Mouse (Mus musculus) liver, embryonic 14.5 days (tissue): ENCODE measurements around the gene C2cd2. TPM values are rescaled to one million over a fixed set of nuclear protein-coding genes. Genes with fewer than 3 reads are reported as not detected.

Source experiments
- ATAC-seq: fragments of 200-750 bp; cut with Nextera tagmentation; 2 replicates; pipeline ENCODE4 v1.8.0; 2017; ENCODE audit warnings: moderate number of reproducible peaks, mild to moderate bottlenecking, moderate library complexity; ENCODE audit not compliant: insufficient read depth
- DNase-seq, 3 experiments: peaks; one replicate each; pipeline ENCODE4 v3.0.0-alpha.2; 2012 to 2013; ENCODE audit warnings: low read depth in 3 of 3, low spot score in 3 of 3
- H3K27ac ChIP-seq: fragments of 300-500 bp; sonication (generic); 2 replicates; pipeline ENCODE4 v1.5.1; 2014; ENCODE audit warnings: moderate library complexity, mild to moderate bottlenecking, control low read depth, inconsistent platforms
- H3K27me3 ChIP-seq: fragments of 300-500 bp; sonication (generic); 2 replicates; pipeline ENCODE4 v1.6.1; 2014; ENCODE audit warnings: mild to moderate bottlenecking, low read length, moderate library complexity; ENCODE audit not compliant: control insufficient read depth, insufficient read depth
- H3K36me3 ChIP-seq: fragments of 300-500 bp; sonication (generic); replicated peaks from 2 replicates; pipeline ENCODE4 v1.6.1; 2014; ENCODE audit warnings: low read depth; ENCODE audit not compliant: control insufficient read depth, insufficient read depth
- H3K4me1 ChIP-seq, 2 experiments: fragments of 200-500 bp in 1 of 2; fragments of 300-500 bp in 1 of 2; sonication (generic) in 1 of 2; replicated peaks; 2 replicates each; pipeline ENCODE4 v1.6.1; 2012 to 2014; ENCODE audit warnings: antibody characterized with exemption in 1 of 2, inconsistent platforms in 1 of 2, low read length in 1 of 2; ENCODE audit not compliant: control insufficient read depth in 2 of 2, insufficient read depth in 2 of 2
- H3K4me2 ChIP-seq: fragments of 300-500 bp; sonication (generic); 2 replicates; pipeline ENCODE4 v1.6.1; 2014; ENCODE audit warnings: low read depth, mild to moderate bottlenecking, control low read depth, moderate library complexity
- H3K4me3 ChIP-seq, 2 experiments: fragments of 200-500 bp in 1 of 2; fragments of 300-500 bp in 1 of 2; sonication (generic) in 1 of 2; 2 replicates each; pipeline ENCODE4 v1.5.1; 2012 to 2014; ENCODE audit warnings: low read depth in 2 of 2, low read length in 2 of 2, mild to moderate bottlenecking in 2 of 2, control low read depth in 1 of 2, inconsistent platforms in 1 of 2, moderate library complexity in 1 of 2; ENCODE audit not compliant: insufficient read depth in 1 of 2
- H3K9ac ChIP-seq: fragments of 300-500 bp; sonication (generic); replicated peaks from 2 replicates; pipeline ENCODE4 v1.6.1; 2014; ENCODE audit warnings: mild to moderate bottlenecking, control low read depth, moderate library complexity
- H3K9me3 ChIP-seq: fragments of 300-500 bp; sonication (generic); 2 replicates; pipeline ENCODE4 v1.6.1; 2016; ENCODE audit warnings: low read length, mixed read lengths; ENCODE audit not compliant: control insufficient read depth
- CTCF ChIP-seq: IDR thresholded peaks from 2 replicates; pipeline ENCODE4 v1.5.1; 2016; ENCODE audit warnings: antibody characterized with exemption, low read depth, control low read depth
- EP300 ChIP-seq: IDR thresholded peaks from 2 replicates; pipeline ENCODE4 v1.6.1; 2016; ENCODE audit warnings: antibody characterized with exemption, low read depth
- WGBS: fragments of 180-500 bp; shearing (Covaris S2); extraction: QIAGEN DNeasy Blood & Tissue Kit; methylation state at CpG from one replicate; pipeline ENCODE4 v1.1.7; 2014; ENCODE audit not compliant: insufficient replicate concordance; 5-methylcytosine and 5-hydroxymethylcytosine counted together
- polyA plus RNA-seq, 2 experiments: library from polyadenylated mRNA; depleted of rRNA in 1 of 2; stranded (reverse) in 1 of 2; unstranded in 1 of 2; fragments of >200 nt; fragmentation: Nextera tagmentation in 1 of 2; extraction: Ambion mirVana in 1 of 2; gene quantifications; 2 replicates each; pipeline versions ENCODE4 v1.2.1 to v1.2.3; 2012 to 2014

Gene C2cd2
- polyA plus RNA-seq, 2 experiments = 1.9 to 4.6 TPM

DNA sequence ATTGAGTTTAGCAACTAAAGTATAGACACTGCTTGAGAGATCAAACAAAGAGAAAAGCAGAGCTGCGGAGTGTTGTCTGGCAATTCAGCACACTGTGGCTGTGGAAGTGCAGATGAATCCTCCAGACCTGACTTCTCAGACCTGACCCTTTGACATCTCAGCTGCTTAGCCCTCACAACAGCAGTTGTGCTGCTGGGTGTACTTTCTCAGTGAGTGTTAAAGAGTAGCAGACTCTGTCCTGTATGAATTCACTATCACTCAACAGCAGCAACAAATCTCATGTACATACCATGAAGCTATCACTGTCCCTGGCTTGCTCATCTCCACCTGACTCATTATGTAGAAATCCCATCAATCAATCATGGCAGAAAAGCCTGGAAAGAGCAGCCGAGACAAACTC lies 6.4 kb downstream of the C2cd2 start:
- peaks cover 41 to 46% of the 10 kb centered on the region in 2 experiments for H3K4me1 ChIP-seq
- no peak overlapping the region for H3K9ac ChIP-seq
- 72% methylated on average over 2 of the region's 2 CpGs for WGBS

DNA sequence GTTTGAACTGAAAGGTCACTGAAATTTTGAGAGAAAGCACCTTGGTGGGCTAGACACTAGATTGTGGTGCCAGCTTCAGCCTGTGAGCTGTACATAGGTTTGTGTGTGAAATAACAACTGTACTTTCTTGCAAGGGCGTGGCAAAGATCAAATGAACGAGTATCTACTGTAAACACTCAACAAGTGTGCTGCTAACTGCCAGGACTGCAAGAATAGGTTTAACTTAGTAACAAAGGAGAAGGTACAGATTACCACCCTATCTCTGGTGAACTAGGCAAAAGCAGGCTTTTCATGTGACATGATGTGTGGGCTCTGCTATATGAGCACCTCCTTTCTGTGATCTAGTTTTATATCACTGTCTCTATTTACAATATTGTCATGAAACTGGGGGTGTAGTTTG lies 9.1 kb downstream of the C2cd2 start:
- WGBS = 16% methylated on average over 2 of the region's 2 CpGs
- peak; percentile 82 for ATAC-seq
- peak; percentile 68 for TF ChIP-seq EP300
- TF ChIP-seq CTCF = no peak
- peak in 1 of 3 experiments; percentile 44 for DNase-seq
- Histone ChIP-seq H3K9me3 (no peaks in the 10 kb centered on the region), H3K27me3 (no peaks in the 10 kb centered on the region), H3K4me2 (peak overlapping the region; percentile 11), H3K9ac (no peak overlapping the region; the same call in 1 of the 2 replicates), H3K4me1 (peaks cover 18 to 36% of the 10 kb centered on the region in 2 experiments), H3K36me3 (peaks cover 9% of the 10 kb centered on the region), H3K4me3 (no peak overlapping the region), H3K27ac (peak overlapping the region; percentile 65)

More for the DNA sequence above, 6.4 kb downstream of the C2cd2 start:
- H3K4me3 ChIP-seq = no peak overlapping the region
- no peaks in the 10 kb centered on the region for H3K27me3 ChIP-seq
- no peak overlapping the region for H3K4me2 ChIP-seq
- no peak overlapping the region for H3K27ac ChIP-seq
- no peak for ATAC-seq
- no peak for DNase-seq
- H3K36me3 ChIP-seq = peaks cover 5% of the 10 kb centered on the region
- TF ChIP-seq CTCF (no peak), EP300 (no peak)
- H3K9me3 ChIP-seq = no peaks in the 10 kb centered on the region

DNA sequence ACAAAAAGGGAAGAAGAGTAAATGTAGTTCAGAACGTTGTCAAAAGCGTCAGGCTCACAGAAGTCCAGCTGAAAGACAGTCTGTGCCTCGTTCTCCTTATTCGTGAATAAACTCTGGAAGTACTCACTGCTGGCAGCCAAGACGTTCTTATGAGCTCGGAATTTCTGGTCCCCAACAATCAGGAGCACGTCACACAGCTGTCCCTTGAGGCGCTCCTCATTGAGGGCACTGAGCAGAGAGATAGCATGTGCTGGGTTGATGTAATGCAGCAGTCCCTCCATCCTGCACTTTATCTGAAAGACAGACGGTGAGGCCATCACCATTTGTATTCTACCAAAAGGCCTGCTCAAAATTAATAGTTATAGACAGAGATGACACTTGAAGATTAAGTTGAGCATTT lies 9.6 kb downstream of the C2cd2 start:
- peaks cover 14 to 33% of the 10 kb centered on the region in 2 experiments for H3K4me1 ChIP-seq
- no peak overlapping the region; the same call in 1 of the 2 replicates for H3K9ac ChIP-seq
- peak in 1 of 3 experiments; percentile 51 for DNase-seq
- H3K27ac ChIP-seq = peak overlapping the region; percentile 65
- H3K4me2 ChIP-seq = peak overlapping the region; percentile 11
- H3K4me3 ChIP-seq = no peak overlapping the region
- no peaks in the 10 kb centered on the region for H3K27me3 ChIP-seq
- no peaks in the 10 kb centered on the region for H3K9me3 ChIP-seq
- TF ChIP-seq CTCF = no peak
- TF ChIP-seq EP300 = peak; percentile 50
- peak; percentile 89 for ATAC-seq
- H3K36me3 ChIP-seq = peaks cover 9% of the 10 kb centered on the region
- 44% methylated on average over 9 of the region's 9 CpGs for WGBS

DNA sequence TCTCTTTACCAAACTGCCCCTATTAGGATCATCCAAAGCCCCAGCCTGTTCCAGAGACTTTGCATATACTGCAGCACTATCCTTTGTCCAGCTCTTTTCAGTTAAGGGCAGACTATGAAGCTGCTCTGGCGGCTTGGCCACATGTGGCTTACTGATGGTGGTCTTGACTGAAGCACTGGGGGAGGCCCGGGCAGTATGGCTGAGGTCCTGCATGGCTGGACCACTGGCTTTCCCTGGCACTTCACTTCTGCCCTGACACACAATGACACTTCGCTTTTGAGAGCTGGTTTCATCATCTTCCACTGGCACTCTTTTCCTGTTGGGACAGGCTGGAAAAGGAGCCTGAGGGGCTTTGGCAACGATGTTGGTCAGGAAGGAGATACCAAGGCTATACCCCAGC lies 10.0 kb downstream of the C2cd2 start:
- ATAC-seq = no peak
- no peak for DNase-seq
- TF ChIP-seq CTCF (no peak), EP300 (no peak)
- no peak overlapping the region for H3K9ac ChIP-seq
- H3K9me3 ChIP-seq = no peaks in the 10 kb centered on the region
- H3K27ac ChIP-seq = no peak overlapping the region; the same call in none of the 2 replicates
- peak overlapping the region; percentile 11; the same call in 1 of the 2 replicates for H3K4me2 ChIP-seq
- 70% methylated on average over 4 of the region's 4 CpGs for WGBS
- peaks cover 11 to 28% of the 10 kb centered on the region in 2 experiments; a peak in 3 of 4 replicates for H3K4me1 ChIP-seq
- peaks cover 9% of the 10 kb centered on the region for H3K36me3 ChIP-seq
- no peaks in the 10 kb centered on the region for H3K27me3 ChIP-seq
- H3K4me3 ChIP-seq = no peak overlapping the region

DNA sequence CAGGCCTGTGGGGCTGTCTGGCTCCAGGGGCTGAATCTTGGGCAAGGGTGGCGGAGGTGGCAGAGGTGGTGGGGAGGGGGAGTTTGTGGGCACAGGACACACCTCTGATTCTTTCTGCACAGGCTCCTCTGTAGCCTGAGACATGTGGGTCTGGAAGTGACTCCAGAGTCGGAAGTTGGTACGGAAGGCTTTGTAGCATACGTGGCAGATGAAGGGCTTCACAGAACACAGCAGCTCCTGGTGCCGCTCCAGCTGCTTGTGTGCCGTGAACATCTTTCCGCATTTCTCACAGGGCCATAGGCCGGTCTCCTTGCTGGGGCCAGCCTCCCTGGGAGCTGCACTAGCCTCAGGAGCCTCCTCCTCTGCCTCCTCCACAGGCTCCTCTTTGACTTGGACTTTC lies 12.3 kb downstream of the C2cd2 start:
- TF ChIP-seq CTCF (no peak), EP300 (no peak)
- no peak for ATAC-seq
- 88% methylated on average over 8 of the region's 8 CpGs for WGBS

More for the DNA sequence above, 12.3 kb downstream of the C2cd2 start:
- no peaks in the 10 kb centered on the region for H3K9me3 ChIP-seq
- no peak for DNase-seq
- peaks cover 10 to 25% of the 10 kb centered on the region in 2 experiments; a peak in 3 of 4 replicates for H3K4me1 ChIP-seq
- H3K9ac ChIP-seq = no peak overlapping the region
- no peak overlapping the region for H3K4me3 ChIP-seq
- H3K36me3 ChIP-seq = peaks cover 9% of the 10 kb centered on the region
- H3K27ac ChIP-seq = no peak overlapping the region
- H3K27me3 ChIP-seq = no peaks in the 10 kb centered on the region
- H3K4me2 ChIP-seq = no peak overlapping the region
